Mouse (Mus musculus) left cerebral cortex, adult 18-20 months (tissue): Measurements from ENCODE around the gene Dnah6. TPM values are rescaled to one million over a fixed set of nuclear protein-coding genes. Genes with fewer than 3 reads are reported as not detected.
A peak's percentile ranks its signal among the peaks of the same experiment; 100 is the strongest.

Experiments used
- DNase-seq, 2 experiments: peaks; one replicate each; pipeline ENCODE4 v3.0.0; 2021 to 2022; ENCODE audit warnings: low spot score in 2 of 2, mixed read lengths in 1 of 2
- long read RNA-seq, 2 experiments: library from polyadenylated mRNA; stranded (forward); transcript quantifications; one replicate each; pipeline ENCODE4 v2.0.0; 2021
- total RNA-seq, 2 experiments: library from RNA; stranded (reverse); gene quantifications; 2 replicates each; pipeline ENCODE4 v1.2.3; 2021

Gene Dnah6
- total RNA-seq: under 1 TPM; 0.30 TPM
- long read RNA-seq, experiment 1, partial matches to known transcripts: 1 of 1 reads
- long read RNA-seq, experiment 1, other reads (novel, unspliced or antisense): 0 of 1 reads
- long read RNA-seq, experiment 2: 0 reads

DNA sequence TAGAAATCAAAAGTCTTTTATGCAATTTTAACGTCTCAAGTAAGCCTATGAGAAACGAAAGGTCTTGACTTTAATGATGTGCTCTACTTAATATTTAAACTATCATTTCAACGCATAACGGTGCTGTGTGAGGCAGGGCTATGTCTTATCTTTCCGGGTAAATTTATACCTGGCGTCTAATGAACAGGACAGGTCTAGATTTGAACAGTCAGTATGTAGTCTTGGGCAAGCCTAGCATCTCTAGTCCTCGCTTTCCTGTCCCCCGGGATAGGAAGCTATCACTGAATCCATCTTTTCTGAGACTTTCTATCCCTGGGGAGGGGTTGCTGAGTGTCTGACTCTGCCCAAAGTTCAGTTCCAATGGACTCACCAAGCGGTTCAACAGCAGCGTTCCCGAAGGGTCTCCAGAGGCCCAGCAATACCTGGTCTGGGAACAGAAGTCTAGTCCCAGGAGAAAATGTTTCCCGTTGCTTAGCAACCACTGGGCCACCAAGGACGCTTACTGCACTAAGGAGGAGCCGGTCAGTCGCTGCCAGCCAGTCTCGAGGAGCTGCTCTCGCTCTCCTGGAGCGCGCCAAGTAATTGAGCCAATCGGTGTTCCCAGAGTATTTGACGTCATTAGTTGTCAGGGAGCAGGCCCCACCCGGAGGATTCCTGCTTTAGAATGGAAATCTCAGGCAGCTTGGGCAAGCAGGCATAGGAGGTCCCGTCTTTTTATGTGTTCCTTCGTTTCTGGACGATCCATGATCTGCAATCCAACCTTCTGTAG, at the start of gene Dnah6:
Gene Dnah6, minus strand, starts transcription at position 463 of the 769 bp plus-strand sequence.
- peak; percentile 83 to 91 for DNase-seq

DNA sequence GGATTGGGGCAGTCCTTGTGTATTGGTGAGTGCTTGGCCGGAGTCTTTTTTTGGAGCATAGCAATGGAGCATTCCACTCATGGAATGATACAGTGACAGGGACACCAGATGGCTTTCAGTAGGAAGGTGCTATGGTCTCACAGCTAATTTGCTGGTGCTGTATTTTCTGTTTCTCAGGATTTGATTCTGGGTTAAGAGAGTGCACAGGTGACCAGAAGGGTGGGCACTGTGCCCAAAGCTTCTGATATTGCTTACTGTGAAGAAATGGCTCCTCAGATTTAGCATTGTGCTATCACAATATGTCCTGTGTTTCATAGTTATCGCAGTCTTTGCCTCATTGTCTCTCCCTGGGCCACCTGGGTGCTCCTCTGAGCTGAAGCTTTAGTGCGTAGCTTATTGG, 47.9 kb upstream of the Dnah6 start:
- DNase-seq: no peak

DNA sequence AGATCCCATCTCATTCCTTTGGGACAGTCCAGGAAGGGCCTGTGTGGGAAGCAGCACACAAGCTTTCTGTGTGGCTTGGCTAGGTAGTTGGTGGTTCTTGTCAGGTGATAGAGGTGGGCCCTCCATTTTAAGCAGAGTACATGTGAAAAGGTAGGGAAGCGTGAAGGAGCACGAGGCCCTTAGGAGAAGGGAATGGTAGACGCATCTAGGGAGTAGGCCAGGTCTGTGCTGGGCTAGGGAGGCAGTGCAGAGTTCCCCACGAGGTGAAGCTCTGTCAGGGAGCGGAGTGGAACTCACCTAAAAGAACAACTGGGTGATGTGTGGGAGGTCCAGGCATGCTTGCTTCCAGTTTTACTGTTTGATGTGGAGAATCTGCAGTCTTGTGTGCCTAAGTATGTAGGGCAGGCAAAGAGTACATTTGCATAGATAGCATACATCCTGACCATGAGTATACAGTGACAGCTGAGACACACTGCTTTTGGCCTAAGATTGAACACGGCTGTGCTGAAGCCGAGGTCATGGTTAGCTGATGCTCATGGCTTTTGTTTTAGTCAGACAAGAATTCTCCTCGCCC, 46.4 kb upstream of the Dnah6 start:
- no peak for DNase-seq

DNA sequence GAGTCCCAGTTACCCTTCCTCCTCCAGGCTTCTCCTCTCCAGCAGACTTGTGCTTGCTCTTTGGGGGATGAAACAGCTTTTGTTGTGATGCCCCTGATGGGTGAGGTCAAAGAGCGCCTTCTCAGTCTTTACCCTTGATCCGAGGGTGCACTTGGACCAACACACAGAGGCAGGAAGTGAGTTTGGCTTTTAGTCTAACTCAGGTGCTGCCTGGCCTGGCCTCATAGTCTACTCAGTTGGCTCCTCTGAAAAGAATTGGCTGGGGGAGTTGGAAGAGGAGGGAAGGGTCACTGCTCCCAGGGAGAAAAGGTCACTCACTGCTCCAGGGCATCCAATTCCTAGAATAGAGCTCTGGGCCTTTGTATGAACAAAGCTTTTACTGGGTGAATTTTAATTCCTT, 43.4 kb upstream of the Dnah6 start:
- no peak for DNase-seq

DNA sequence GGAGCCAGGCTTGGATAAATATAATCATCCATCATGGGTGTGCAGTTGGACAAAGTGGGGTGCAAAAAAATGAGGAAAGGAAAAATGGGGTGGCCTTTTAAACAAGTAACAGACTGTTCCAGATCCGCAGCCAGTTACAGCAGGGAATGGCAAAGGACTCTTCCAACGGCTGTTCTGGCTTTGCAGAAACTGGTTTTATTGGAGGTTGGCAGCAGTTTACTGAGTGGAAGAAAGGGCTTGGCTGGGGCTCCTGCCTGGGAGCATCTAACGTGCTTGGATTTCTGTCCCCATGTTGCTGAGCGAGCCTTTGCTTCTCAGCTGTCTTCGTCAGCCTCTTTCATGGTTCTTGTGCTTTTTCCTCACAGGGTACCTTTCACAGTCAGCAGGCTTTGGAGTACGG, 38.7 kb upstream of the Dnah6 start:
- DNase-seq: no peak

DNA sequence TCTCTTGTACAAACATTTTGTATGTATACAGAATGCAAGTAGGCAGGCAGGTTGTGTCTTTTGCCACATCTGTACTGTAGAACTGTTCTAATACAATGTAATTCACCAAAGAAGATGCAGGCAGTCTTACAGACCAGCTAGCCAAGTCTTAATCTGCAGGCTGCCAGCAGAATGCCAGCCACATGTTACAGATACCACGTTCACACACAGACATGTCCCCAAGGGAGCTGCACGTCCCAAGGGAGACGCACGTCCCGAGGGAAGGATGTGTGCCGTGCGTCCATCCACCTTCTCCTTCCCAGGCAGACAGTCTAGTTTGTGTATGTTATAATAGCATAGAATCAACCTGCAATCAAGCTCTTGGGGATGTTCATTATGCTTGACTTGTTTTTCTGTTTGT, 35.6 kb upstream of the Dnah6 start:
- no peak for DNase-seq

DNA sequence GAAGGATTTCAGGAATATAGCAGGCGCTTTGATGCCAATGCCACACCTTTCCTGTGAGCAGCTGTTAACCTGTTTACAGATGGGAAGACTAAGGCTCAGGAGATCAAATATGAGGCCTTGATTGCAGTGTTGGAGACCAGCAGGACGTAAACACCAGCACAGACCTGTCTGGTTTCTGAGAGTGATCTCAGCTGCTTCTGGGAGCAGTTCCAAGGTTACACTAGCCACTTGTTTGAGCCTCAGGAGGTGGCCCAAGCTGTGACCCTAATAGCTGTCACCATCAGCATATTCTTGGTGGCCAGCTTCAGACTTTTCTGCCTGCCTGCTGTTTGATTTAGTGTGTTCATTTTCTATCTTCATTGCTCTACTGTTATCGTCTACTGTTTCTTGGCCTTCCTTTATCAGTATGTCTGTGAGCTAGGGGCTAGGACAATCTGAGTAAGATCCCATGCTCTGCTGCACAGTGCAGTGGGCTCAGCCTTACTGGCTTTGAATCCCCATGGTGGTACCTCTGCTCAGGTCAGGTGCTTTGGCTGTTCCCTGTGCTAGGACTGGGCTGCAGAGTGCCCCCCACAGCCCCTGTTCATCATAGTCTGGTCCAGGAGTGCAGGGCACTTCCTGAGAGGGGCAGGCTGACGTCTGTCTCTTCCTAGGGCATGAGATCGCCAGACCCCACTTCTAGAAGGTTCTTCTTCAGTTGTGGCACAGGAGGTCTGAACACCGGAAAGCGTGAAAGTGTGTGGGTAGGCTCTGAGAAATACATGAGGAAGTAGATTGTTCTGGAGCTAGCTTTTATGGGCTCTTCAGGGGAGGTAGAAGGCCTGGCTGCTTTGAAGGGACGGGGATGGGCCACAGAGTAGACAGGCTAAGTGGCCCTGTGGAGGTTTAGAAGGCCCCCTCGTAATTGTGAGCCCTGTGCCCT, 33.1 kb upstream of the Dnah6 start:
- no peak for DNase-seq

DNA sequence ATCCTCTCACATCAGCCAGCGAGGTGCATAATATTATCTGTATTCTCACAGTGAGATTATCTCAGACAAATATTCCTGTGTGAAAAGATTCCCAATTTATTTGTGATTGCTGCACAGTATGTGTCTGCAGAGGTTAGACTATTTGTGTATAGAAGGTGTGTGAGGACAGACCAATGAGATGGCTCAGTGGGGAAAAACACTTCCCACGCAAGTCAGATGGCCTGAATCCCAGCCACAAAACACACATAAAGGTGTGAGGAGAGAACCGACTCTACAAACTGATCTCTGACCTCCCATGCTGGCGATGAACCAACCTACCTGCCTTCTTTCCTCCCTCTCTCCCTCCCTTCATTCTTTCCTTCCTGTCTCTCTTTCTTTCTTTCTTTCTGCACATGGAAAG, 32.1 kb upstream of the Dnah6 start:
- no peak for DNase-seq

DNA sequence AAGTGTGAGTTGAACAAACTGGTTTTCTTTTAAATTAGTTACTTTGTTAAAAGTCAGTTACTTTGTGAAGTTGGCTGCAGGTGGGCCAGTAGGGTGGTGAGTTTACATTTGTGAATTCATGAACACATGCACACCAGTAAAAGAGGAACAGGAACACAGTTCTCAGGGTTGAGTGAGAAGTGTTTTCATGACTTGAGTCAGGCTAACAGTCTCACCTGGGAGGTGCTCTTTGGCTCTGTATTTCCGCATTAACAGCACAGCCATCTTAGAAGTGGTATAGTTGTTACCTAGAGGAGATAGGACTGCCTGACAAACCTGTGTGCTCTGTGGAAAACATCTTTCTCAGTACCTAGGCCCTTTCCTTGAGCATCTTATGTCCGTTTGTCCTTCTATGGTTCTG, 31.6 kb upstream of the Dnah6 start:
- DNase-seq: no peak

DNA sequence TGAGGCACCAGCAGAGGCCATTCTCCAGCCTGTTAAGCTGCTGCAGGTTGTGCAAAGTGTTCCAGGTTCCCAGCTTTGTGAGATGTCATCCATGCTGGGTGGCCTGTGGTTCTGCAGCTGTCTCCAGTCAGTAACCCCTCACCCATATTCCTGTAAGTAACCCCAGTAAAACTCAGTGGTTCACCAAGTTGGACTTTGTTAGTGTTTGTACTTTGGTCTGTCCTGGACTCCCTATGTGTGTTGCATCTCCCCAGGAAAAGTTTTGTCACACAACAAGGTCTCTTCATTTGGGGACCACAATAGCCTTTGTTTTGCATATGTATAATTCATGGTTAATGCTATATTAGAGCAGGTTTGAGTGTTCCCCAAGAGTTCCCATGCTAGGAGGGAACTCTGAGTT, 30.9 kb upstream of the Dnah6 start:
- DNase-seq: no peak

DNA sequence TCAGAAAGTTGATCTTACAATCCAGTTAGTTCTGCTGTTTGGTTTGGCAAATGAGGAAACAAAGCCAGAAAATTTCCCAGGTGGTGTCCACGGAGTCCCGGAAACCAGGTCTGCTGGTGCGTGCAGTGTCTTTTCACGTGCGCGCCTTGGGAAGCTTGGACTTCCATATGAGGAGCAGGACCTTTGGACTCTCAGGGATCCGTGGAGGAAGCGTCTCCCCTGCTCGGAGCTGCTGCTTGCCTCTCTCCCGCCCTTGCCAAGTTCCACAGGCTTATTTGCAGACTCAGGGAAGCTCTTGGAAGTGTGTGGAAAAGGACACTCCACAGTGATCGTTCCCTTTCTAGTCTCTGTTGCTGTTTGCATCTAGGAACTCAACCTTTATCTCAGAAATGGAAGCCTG, 29.9 kb upstream of the Dnah6 start:
- no peak for DNase-seq

DNA sequence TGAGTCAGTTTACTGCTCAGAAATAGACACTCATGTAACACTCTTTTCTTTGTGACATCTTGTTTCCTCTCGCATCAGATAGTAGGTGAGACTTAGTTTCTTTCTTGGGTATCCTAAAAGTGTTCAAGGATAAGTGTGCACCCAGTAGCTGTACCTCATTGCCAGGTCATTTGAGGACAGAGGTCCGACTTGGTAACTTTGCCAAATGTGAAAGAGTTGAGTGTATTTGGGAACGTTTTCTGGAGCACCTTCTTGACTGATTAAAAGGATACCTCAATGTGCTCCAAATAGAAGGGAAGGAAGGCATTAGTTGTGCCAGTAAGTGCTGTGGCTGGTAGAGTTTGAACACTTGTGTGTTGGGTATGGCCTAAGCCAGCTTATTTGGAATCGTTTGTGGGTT, 28.4 kb upstream of the Dnah6 start:
- DNase-seq: no peak

DNA sequence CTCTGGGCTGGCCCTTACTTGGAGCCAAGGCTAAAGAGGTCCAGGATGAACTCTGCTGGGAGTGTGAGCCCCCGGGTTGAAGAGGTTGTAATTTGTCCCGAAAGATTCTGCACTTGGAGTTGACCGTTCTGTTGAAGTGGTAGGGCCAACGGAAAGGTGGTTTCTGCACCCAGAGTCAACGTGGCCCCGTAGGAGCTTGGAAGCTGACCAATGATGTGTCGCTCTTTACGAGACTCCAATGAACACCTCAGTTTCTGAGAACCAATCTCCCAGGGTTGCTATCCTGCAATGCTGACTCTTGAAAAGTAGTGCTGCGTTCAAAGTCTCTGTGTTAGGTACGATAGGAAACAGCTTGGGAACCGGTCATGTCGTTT, 27.6 kb upstream of the Dnah6 start:
- DNase-seq: no peak

DNA sequence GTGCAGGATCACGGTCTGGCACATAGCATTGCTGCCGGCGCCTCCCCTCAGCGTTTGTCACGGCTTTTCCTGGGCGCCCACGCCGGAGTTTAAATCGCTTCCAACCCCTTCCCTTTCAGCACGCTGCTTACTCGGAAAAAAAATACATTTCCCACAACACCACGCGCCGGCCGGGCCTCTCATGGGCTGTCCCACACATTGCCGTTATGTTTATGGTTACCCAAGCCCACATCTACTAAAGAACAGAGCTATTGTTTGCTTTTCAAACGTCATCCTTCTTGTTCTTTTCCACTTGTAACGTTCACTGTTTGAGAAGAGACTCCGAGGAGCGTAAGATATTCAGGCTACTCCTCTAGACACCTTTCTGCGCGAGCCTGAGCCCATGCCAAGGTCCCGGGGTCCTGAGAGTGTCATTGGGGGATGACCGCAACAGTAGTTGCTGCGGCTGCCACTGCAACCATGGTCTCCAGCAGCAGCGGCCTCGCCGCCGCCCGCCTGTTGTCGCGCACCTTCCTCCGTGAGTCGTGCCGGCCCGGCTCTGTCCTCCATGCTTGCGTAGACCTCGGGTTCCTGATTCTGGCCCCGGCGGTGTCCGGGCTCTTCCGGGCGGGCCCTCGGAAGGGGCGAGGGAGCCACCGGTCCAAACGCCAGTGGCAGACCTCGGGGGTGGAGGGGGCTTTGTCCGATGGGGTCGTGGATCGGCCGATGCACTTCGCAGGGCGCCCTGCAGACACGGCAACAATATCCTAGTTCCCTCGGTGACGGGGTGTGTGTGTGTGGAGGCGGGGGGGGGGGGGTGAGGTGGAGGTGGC, 27.0 kb upstream of the Dnah6 start, which contains the start of gene Suclg1:
Gene Suclg1, plus strand, starts transcription at position 146 of the 812 bp plus-strand sequence.
- DNase-seq: peak; percentile 90 to 92

DNA sequence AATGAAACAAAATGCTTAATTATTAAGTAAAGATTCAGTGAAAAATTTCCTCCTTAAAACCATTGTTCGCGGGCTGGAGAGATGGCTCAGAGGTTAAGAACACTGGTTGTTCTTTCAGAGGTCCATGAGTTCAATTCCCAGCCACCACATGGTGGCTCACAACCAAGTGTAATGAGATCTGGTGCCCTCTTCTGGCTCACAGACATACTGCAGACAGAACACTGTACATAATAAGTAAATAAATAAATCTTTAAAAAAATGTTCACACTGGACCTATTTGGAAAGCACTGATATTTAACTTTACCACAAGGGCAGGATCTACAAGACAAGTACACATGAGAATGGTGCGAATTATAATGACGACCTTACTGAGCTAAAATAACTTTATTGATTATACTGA, 26.0 kb upstream of the Dnah6 start:
- DNase-seq: no peak

DNA sequence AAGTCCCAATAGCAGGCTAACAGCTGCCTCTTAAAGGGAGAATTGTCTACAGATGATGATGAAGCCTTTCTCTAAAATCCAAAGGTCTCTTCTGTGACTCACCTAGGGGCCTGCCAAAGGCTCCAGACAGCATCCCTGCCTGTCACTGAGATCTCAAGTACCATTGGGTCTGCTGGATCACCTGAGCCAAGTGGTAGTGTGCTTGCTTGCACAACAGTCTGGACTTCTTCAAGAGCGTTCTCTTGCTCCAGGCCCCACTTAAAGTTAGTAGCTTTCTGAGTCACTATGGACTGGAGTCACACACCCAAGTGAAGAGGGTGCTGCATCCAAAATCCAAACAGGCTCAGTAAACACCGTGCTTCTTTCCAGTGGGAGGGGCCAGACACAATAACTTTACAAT, 25.4 kb upstream of the Dnah6 start:
- DNase-seq: no peak

DNA sequence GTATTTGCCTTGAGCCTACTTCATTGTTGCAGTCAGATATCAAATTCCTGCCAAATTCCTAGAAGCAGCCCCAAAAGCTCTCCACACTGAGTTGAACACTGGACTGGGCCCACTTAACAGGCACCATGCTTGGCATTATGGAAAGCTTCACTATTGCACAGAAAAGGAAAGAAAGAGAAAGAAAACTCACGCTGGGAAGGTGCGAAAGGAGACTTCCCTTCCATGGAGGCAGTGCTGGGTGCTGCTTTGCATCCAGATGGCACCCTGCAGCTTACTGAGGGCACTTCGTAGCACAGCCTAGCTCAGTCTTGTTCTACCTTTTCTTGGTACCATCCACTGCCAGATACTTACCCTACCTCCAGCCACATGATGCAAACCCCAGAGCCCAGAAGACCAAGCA, 14.2 kb upstream of the Dnah6 start:
- no peak for DNase-seq

DNA sequence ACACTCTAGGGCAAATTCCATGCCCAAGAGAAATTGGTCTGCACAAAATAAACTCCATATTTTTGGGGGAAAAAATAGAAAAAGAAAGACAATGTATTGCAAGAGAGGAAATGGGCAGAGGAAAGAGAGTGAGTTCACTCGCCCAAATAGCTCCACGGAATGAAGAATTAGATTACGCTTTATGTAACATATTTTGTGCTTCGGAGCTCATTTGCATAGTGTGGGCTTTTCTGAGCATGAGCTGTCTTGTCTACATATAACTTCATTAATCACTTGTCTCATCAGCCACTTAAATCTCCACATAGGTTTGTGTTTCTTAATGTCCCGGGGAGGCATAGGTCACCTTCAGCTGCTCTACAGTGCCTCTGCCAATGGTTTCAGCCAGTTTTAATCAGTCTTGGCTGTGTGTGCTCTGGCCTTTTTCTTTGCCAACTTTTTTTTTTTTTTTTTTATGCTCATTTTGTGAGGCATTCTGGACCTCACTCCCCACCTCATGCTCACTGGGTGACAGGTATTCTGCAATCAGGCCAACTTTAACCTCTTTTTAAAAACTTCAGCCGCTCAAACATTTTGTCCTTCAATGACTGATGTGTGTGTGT, 12.9 kb upstream of the Dnah6 start:
- no peak for DNase-seq

DNA sequence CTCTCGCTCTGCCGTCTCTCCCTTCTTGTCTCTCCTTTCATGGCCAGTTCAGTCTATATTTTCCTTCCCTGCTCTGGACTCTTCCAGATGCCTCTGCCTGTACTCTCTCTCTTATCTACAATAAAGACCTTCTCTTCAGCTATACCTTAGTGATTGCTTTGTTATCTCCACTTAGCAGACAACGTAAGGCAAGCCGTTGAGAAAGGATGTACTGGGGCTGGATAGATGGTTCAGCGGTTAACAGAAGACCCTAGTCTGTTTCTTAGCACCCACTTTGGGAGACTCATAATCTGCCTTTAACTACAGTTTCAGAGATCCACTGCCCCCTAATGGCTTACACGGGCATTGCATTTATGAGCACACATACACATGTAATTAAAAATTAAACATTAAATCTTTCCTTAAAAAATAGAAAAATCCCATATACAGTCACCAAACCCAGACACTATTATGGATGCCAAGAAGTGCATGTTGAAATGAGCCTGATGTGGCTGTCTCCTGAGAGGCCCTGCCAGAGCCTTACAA, 11.8 kb upstream of the Dnah6 start:
- no peak for DNase-seq

DNA sequence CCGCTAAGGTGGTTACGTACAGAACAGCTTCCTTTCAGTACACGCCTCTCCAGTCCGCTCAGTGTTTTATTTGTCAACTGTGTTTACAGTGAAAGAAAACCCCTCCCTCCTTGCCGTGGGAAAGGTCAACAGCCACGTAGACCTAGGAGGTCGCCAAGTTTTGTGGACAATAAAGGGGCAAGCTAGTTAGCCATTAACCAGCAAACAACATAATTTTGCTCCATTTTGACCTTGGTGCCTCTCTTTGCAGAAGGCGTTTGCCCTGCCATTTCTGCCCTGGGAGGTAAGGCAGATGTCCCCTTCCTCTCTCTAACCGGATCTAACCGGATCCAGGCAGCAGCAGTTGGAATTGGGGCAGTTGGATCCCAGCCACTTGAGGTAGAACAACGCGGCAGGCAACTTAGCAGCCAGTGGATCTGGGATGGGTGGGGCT, 10.7 kb upstream of the Dnah6 start:
- DNase-seq: no peak
